Mouse (Mus musculus): ENCODE results near the gene Cisd2. TPM values are rescaled to one million over a fixed set of nuclear protein-coding genes. Genes with fewer than 3 reads are reported as not detected.

The Cisd2 gene
- polyA plus RNA-seq, 1 experiment, result 36.7 TPM

- TF ChIP-seq GATA1 (IDR thresholded peaks at IDR 0.05; ENCODE audit: low read length), result no peak
These were observed 1.4 kb downstream of the Cisd2 start for GRCm38 (mm10) chr3:135422232-135422855.

GRCm38 (mm10) chr3:135421310-135421594 is 2.5 kb downstream of the Cisd2 start:
- no peak for TF ChIP-seq GATA1 (IDR thresholded peaks at IDR 0.05; ENCODE audit: low read length)

- TF ChIP-seq GATA1 (IDR thresholded peaks at IDR 0.05; ENCODE audit: low read length), result no peak
These were observed 3.0 kb downstream of the Cisd2 start for GRCm38 (mm10) chr3:135420542-135421309.

GRCm38 (mm10) chr3:135417799-135418198 is 5.9 kb downstream of the Cisd2 start:
- TF ChIP-seq GATA1 (IDR thresholded peaks at IDR 0.05; ENCODE audit: low read length), result no peak

- TF ChIP-seq GATA1 (IDR thresholded peaks at IDR 0.05; ENCODE audit: low read length), result no peak
These were observed 6.5 kb downstream of the Cisd2 start for GRCm38 (mm10) chr3:135417245-135417644.

- TF ChIP-seq GATA1 (IDR thresholded peaks at IDR 0.05; ENCODE audit: low read length), result no peak
These were observed 11.9 kb downstream of the Cisd2 start for GRCm38 (mm10) chr3:135411824-135412223.

GRCm38 (mm10) chr3:135411056-135411455 is 12.7 kb downstream of the Cisd2 start:
- no peak for TF ChIP-seq GATA1 (IDR thresholded peaks at IDR 0.05; ENCODE audit: low read length)

GRCm38 (mm10) chr3:135409219-135409618 is 14.5 kb downstream of the Cisd2 start:
- TF ChIP-seq GATA1 (IDR thresholded peaks at IDR 0.05; ENCODE audit: low read length), result no peak

- no peak for TF ChIP-seq GATA1 (IDR thresholded peaks at IDR 0.05; ENCODE audit: low read length)
These were observed 16.4 kb downstream of the Cisd2 start for GRCm38 (mm10) chr3:135407351-135407750.

GRCm38 (mm10) chr3:135404599-135404998 is 19.1 kb downstream of the Cisd2 start:
- TF ChIP-seq GATA1 (IDR thresholded peaks at IDR 0.05; ENCODE audit: low read length), result no peak

- no peak for TF ChIP-seq GATA1 (IDR thresholded peaks at IDR 0.05; ENCODE audit: low read length)
These were observed 19.9 kb downstream of the Cisd2 start for GRCm38 (mm10) chr3:135403856-135404255.

- TF ChIP-seq GATA1 (IDR thresholded peaks at IDR 0.05; ENCODE audit: low read length), result no peak
These were observed 20.5 kb downstream of the Cisd2 start for GRCm38 (mm10) chr3:135403211-135403610.

- TF ChIP-seq GATA1 (IDR thresholded peaks at IDR 0.05; ENCODE audit: low read length), result no peak
These were observed 21.5 kb downstream of the Cisd2 start for GRCm38 (mm10) chr3:135402201-135402658.

- no peak for TF ChIP-seq GATA1 (IDR thresholded peaks at IDR 0.05; ENCODE audit: low read length)
These were observed 26.6 kb downstream of the Cisd2 start for GRCm38 (mm10) chr3:135397112-135397511.

- TF ChIP-seq GATA1 (IDR thresholded peaks at IDR 0.05; ENCODE audit: low read length), result no peak
These were observed 27.6 kb downstream of the Cisd2 start for GRCm38 (mm10) chr3:135396081-135396480.

- TF ChIP-seq GATA1 (IDR thresholded peaks at IDR 0.05; ENCODE audit: low read length), result no peak
These were observed 28.6 kb downstream of the Cisd2 start for GRCm38 (mm10) chr3:135395085-135395484.

- TF ChIP-seq GATA1 (IDR thresholded peaks at IDR 0.05; ENCODE audit: low read length), result no peak
These were observed 30.5 kb downstream of the Cisd2 start for GRCm38 (mm10) chr3:135393186-135393585.
